Mouse (Mus musculus): ENCODE measurements around the gene Eif4g1. TPM values are rescaled to one million over a fixed set of nuclear protein-coding genes. Genes with fewer than 3 reads are reported as not detected.

Gene Eif4g1
- polyA plus RNA-seq, 1 experiment from 2014 or later: 173 TPM

DNA sequence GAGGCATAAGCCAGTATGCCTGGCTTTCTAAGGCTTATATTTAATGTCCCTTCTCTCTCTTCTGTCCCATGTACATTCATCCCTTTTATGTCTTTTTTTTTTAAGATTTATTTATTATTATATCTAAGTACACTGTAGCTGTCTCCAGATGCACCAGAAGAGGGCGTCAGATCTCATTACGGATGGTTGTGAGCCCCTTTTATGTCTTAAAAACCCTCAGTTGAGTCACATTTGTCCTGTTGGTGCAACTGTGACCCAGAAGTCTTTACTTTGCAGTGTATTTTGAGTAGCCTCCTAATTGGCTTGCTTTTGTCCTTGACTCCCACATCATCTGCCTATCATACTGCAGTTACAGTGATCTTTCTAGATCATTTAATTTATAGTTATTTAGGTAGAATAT is 14.8 kb upstream of the Eif4g1 start:
- H3K9me3 ChIP-seq (ENCODE audit: control insufficient read depth, low read length): no peaks in the 10 kb centered on the region
- ATAC-seq (ENCODE audit: low FRiP score) (no peak), DNase-seq (ENCODE audit: low spot score) (no peak)
- H3K4me2 ChIP-seq (replicated peaks; ENCODE audit: low read depth, low read length): no peak overlapping the region
- 63% methylated on average over 2 of the region's 2 CpGs for WGBS
- 0 out of 2 replicates have a peak, but pooled peaks cover 5% of the 10 kb centered on the region for H3K36me3 ChIP-seq (ENCODE audit: control insufficient read depth, insufficient read depth, low read length)
- H3K27me3 ChIP-seq (ENCODE audit: control insufficient read depth, insufficient read depth, low read length): no peaks in the 10 kb centered on the region
- no peak overlapping the region for H3K4me3 ChIP-seq (ENCODE audit: low read depth, low read length)
- H3K27ac ChIP-seq (ENCODE audit: low read depth, low read length): no peak overlapping the region
- no peaks in the 10 kb centered on the region for H3K4me1 ChIP-seq (replicated peaks; ENCODE audit: control insufficient read depth, insufficient read depth, low read length)
- no peak overlapping the region for H3K9ac ChIP-seq (ENCODE audit: low read depth, low read length)

DNA sequence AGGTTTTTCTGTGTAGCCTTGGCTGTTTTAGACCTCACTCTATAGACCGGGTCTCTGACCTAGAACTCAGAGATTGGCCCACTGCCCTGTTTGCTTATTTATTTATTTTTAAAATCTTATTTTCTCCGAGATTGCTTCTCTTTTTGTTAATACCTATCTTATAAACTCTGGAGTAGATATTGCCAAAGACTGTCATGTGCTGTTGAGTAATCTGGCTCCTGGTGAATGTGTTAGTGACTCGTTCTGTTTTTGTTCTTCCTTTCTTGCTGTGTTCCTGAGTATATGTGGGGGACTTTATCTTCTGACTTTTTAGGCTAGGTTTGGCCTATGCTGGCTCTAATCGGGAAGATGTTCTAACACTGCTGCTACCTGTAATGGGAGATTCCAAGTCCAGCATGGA is 10.5 kb upstream of the Eif4g1 start:
- Histone ChIP-seq H3K27me3 (ENCODE audit: control insufficient read depth, insufficient read depth, low read length) (no peaks in the 10 kb centered on the region), H3K4me3 (ENCODE audit: low read depth, low read length) (no peak overlapping the region), H3K9ac (ENCODE audit: low read depth, low read length) (no peak overlapping the region), H3K4me1 (replicated peaks; ENCODE audit: control insufficient read depth, insufficient read depth, low read length) (no peaks in the 10 kb centered on the region), H3K27ac (ENCODE audit: low read depth, low read length) (no peak overlapping the region), H3K4me2 (replicated peaks; ENCODE audit: low read depth, low read length) (no peak overlapping the region), H3K36me3 (ENCODE audit: control insufficient read depth, insufficient read depth, low read length) (peaks cover 26% of the 10 kb centered on the region), H3K9me3 (ENCODE audit: control insufficient read depth, low read length) (no peaks in the 10 kb centered on the region)
- no peak for DNase-seq (ENCODE audit: low spot score)
- ATAC-seq (ENCODE audit: low FRiP score): no peak
- WGBS: 90% methylated on average over 4 of the region's 4 CpGs

GRCm38 (mm10) chr16:20670291-20670690 is 2.2 kb downstream of the Eif4g1 start:
- H3K4me3 ChIP-seq (ENCODE audit: low read depth, low read length): no peak overlapping the region
- H3K36me3 ChIP-seq (ENCODE audit: control insufficient read depth, insufficient read depth, low read length): no peaks in the 10 kb centered on the region
- ATAC-seq (ENCODE audit: low FRiP score): no peak
- no peaks in the 10 kb centered on the region for H3K9me3 ChIP-seq (ENCODE audit: control insufficient read depth, low read length)
- H3K27me3 ChIP-seq (ENCODE audit: control insufficient read depth, insufficient read depth, low read length): no peaks in the 10 kb centered on the region
- no peak overlapping the region for H3K9ac ChIP-seq (ENCODE audit: low read depth, low read length)
- H3K4me2 ChIP-seq (replicated peaks; ENCODE audit: low read depth, low read length): no peak overlapping the region
- no peak overlapping the region for H3K27ac ChIP-seq (ENCODE audit: low read depth, low read length)
- WGBS: 79% methylated on average over 3 of the region's 3 CpGs
- H3K4me1 ChIP-seq (replicated peaks; ENCODE audit: control insufficient read depth, insufficient read depth, low read length): peaks cover 4% of the 10 kb centered on the region; the same call in 1 of the 2 replicates
- DNase-seq (ENCODE audit: low spot score): no peak

DNA sequence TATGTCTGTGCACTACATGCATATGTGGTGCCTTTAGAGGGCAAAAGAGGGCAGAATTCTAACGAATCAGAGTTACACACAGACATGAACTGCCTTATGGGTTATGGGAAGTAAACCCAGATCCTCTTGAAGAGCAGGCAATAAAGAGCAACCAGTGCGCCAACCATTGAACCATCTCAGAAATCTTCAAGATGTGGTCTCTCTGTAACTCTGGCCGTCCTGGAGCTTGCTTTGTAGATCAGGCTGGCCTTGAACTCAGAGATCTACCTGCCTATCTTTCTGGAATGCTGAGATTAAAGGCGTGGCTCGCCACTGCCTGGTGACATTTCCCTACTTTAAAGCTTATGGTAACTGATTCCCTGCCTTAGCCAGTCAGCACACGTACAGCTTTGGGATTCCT is 3.8 kb downstream of the Eif4g1 start:
- H3K27me3 ChIP-seq (ENCODE audit: control insufficient read depth, insufficient read depth, low read length): no peaks in the 10 kb centered on the region
- ATAC-seq (ENCODE audit: low FRiP score): no peak
- H3K9me3 ChIP-seq (ENCODE audit: control insufficient read depth, low read length): no peaks in the 10 kb centered on the region
- peak overlapping the region; percentile 92; the same call in 1 of the 2 replicates for H3K4me2 ChIP-seq (replicated peaks; ENCODE audit: low read depth, low read length)
- no peak overlapping the region for H3K9ac ChIP-seq (ENCODE audit: low read depth, low read length)
- WGBS: 28% methylated on average over 6 of the region's 6 CpGs
- H3K27ac ChIP-seq (ENCODE audit: low read depth, low read length): no peak overlapping the region
- peaks cover 2% of the 10 kb centered on the region; the same call in 1 of the 2 replicates for H3K36me3 ChIP-seq (ENCODE audit: control insufficient read depth, insufficient read depth, low read length)
- DNase-seq (ENCODE audit: low spot score): no peak
- H3K4me3 ChIP-seq (ENCODE audit: low read depth, low read length): peak overlapping the region; percentile 98; the same call in 1 of the 2 replicates
- peaks cover 4% of the 10 kb centered on the region for H3K4me1 ChIP-seq (replicated peaks; ENCODE audit: control insufficient read depth, insufficient read depth, low read length)

- peak; percentile 96 for ATAC-seq (ENCODE audit: low FRiP score)
- Histone ChIP-seq H3K4me2 (replicated peaks; ENCODE audit: low read depth, low read length) (peak overlapping the region; percentile 92), H3K9me3 (ENCODE audit: control insufficient read depth, low read length) (no peaks in the 10 kb centered on the region), H3K27ac (ENCODE audit: low read depth, low read length) (peak overlapping the region; percentile 83), H3K9ac (ENCODE audit: low read depth, low read length) (peak overlapping the region; percentile 95), H3K27me3 (ENCODE audit: control insufficient read depth, insufficient read depth, low read length) (no peaks in the 10 kb centered on the region), H3K36me3 (ENCODE audit: control insufficient read depth, insufficient read depth, low read length) (peaks cover 8% of the 10 kb centered on the region; the same call in 1 of the 2 replicates), H3K4me3 (ENCODE audit: low read depth, low read length) (peak overlapping the region; percentile 98), H3K4me1 (replicated peaks; ENCODE audit: control insufficient read depth, insufficient read depth, low read length) (peaks cover 4% of the 10 kb centered on the region)
- peak; percentile 97 for DNase-seq (ENCODE audit: low spot score)
- under 1% methylated on average over 35 of the region's 38 CpGs for WGBS
Observed at GRCm38 (mm10) chr16:20672500-20672902, 4.4 kb downstream of the Eif4g1 start.

DNA sequence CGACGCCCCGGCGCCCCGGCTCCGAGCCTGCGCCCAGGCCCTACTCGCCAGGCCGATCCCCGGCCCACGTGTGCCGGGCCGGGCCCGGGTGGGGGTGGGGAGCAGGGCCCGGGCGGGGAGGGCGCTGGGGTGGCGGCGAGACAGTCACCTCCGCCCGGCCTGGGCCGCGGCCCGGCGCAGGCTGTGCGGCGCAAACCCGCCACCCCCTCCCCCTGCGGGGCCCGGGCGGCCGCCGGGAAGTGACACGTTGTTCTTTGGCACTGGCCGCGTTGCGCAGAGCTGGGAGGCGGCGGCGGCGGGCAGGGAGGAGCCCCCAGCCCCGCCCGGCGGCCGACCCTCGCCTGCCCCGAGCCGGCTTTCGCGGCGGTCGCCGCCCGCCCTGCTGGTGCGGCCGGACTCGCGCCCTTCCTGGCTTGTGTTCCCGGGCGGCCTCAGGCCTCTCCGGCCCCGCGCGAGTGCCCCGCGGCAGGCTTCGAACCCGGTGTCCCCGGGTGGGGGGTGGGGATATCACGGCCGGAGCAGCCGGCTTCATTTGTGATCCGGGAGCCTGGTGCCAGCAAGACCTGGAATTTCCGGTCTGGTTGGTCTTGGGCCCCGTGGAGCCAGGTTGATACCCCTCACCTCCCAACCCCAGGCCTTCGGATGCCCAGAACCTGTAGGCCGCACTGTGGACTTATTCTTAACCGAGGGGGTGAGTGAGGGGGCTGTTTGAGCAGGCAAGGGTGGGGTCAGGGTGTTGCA is 5.0 kb downstream of the Eif4g1 start:
- H3K27me3 ChIP-seq (ENCODE audit: control insufficient read depth, insufficient read depth, low read length): no peaks in the 10 kb centered on the region
- H3K36me3 ChIP-seq (ENCODE audit: control insufficient read depth, insufficient read depth, low read length): peaks cover 13% of the 10 kb centered on the region; the same call in 1 of the 2 replicates
- WGBS: 0% methylated on average over 38 of the region's 78 CpGs
- H3K9ac ChIP-seq (ENCODE audit: low read depth, low read length): peak overlapping the region; percentile 95
- H3K9me3 ChIP-seq (ENCODE audit: control insufficient read depth, low read length): no peaks in the 10 kb centered on the region
- H3K4me1 ChIP-seq (replicated peaks; ENCODE audit: control insufficient read depth, insufficient read depth, low read length): peaks cover 4% of the 10 kb centered on the region
- H3K4me3 ChIP-seq (ENCODE audit: low read depth, low read length): peak overlapping the region; percentile 98
- ATAC-seq (ENCODE audit: low FRiP score) (peak; percentile 88), DNase-seq (ENCODE audit: low spot score) (peak; percentile 49)
- H3K4me2 ChIP-seq (replicated peaks; ENCODE audit: low read depth, low read length): peak overlapping the region; percentile 92
- peak overlapping the region; percentile 83 for H3K27ac ChIP-seq (ENCODE audit: low read depth, low read length)

GRCm38 (mm10) chr16:20673706-20674303 is 5.7 kb downstream of the Eif4g1 start:
- Histone ChIP-seq H3K9me3 (ENCODE audit: control insufficient read depth, low read length) (no peaks in the 10 kb centered on the region), H3K4me2 (replicated peaks; ENCODE audit: low read depth, low read length) (peak overlapping the region; percentile 92), H3K27ac (ENCODE audit: low read depth, low read length) (peak overlapping the region; percentile 83; the same call in 1 of the 2 replicates), H3K4me1 (replicated peaks; ENCODE audit: control insufficient read depth, insufficient read depth, low read length) (peaks cover 4% of the 10 kb centered on the region), H3K27me3 (ENCODE audit: control insufficient read depth, insufficient read depth, low read length) (no peaks in the 10 kb centered on the region), H3K9ac (ENCODE audit: low read depth, low read length) (peak overlapping the region; percentile 95), H3K4me3 (ENCODE audit: low read depth, low read length) (peak overlapping the region; percentile 98), H3K36me3 (ENCODE audit: control insufficient read depth, insufficient read depth, low read length) (peaks cover 19% of the 10 kb centered on the region; the same call in 1 of the 2 replicates)
- WGBS: 13% methylated on average over 14 of the region's 14 CpGs
- no peak for ATAC-seq (ENCODE audit: low FRiP score)
- peak; percentile 22 for DNase-seq (ENCODE audit: low spot score)

DNA sequence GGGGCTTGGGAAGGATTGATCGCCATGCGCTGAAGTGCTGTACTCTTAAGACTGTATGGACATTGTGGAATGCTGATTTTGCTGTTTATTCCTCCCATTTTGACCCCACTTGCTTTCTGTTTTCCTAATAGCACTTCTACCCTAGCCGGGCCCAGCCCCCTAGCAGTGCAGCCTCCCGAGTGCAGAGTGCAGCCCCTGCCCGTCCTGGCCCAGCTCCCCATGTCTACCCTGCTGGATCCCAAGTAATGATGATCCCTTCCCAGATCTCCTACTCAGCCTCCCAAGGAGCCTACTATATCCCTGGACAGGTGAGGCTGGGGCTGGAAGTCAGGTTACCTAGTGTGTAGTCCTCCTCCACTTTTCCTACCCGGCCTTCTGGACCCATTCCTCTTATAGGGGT is 7.1 kb downstream of the Eif4g1 start:
- peaks cover 28% of the 10 kb centered on the region; the same call in 1 of the 2 replicates for H3K36me3 ChIP-seq (ENCODE audit: control insufficient read depth, insufficient read depth, low read length)
- no peak overlapping the region for H3K9ac ChIP-seq (ENCODE audit: low read depth, low read length)
- no peak overlapping the region for H3K4me2 ChIP-seq (replicated peaks; ENCODE audit: low read depth, low read length)
- H3K4me3 ChIP-seq (ENCODE audit: low read depth, low read length): no peak overlapping the region
- H3K9me3 ChIP-seq (ENCODE audit: control insufficient read depth, low read length): no peaks in the 10 kb centered on the region
- no peak for DNase-seq (ENCODE audit: low spot score)
- H3K4me1 ChIP-seq (replicated peaks; ENCODE audit: control insufficient read depth, insufficient read depth, low read length): peaks cover 4% of the 10 kb centered on the region
- H3K27ac ChIP-seq (ENCODE audit: low read depth, low read length): no peak overlapping the region
- no peaks in the 10 kb centered on the region for H3K27me3 ChIP-seq (ENCODE audit: control insufficient read depth, insufficient read depth, low read length)
- whole genome bisulfite sequencing: 93% methylated on average over 6 of the region's 6 CpGs
- no peak for ATAC-seq (ENCODE audit: low FRiP score)

Data from hindbrain, embryonic 11.5 days (tissue).